ENCODE assay signal across 17 mouse cellular contexts in genomic region chr14:78541319-78541718, GRCm38 (mm10). TPM values are rescaled to one million over a fixed set of nuclear protein-coding genes. Genes with fewer than 3 reads are reported as not detected.
DNase-seq lines count a peak whose midpoint lies in the region; ATAC-seq lines count a peak whose summit lies in the region.
"Had no signal": no experiment of that assay in that cellular context is flagged by ENCODE, and none has a peak within 500 bp of the region (broad histone marks: within the 10 kb centered on the region; RNA-seq: fewer than 3 reads in every experiment).

No protein-coding gene starts in this region.

- no peak for ATAC-seq in embryonic facial prominence, embryonic 14.5 days (ENCODE audit: low read depth)
- no peak for ATAC-seq in kidney, embryonic 15.5 days (replicated peaks; ENCODE audit: low FRiP score)
- ATAC-seq: CD4-positive, CD25-positive, alpha-beta regulatory T cell, adult 4 months; intestine, embryonic 16.5 days had no signal

- H3K4me1 ChIP-seq in embryonic facial prominence, embryonic 14.5 days (ENCODE audit: control insufficient read depth, insufficient read depth, low read length): peaks cover 7% of the 10 kb centered on the region; the same call in 1 of the 2 replicates
- peaks cover 14% of the 10 kb centered on the region for H3K4me1 ChIP-seq in embryonic facial prominence, embryonic 10.5 days
- H3K4me1 ChIP-seq in kidney, embryonic 15.5 days: peaks cover 18% of the 10 kb centered on the region

- no peak overlapping the region for H3K9ac ChIP-seq in embryonic facial prominence, embryonic 14.5 days (ENCODE audit: low read depth, low read length)
- H3K9ac ChIP-seq in kidney, embryonic 15.5 days: no peak overlapping the region
- H3K9ac ChIP-seq: embryonic facial prominence, embryonic 12.5 days; hindbrain, embryonic 13.5 days; liver, embryonic 15.5 days; stomach, embryonic 15.5 days had no signal

- H3K4me2 ChIP-seq in embryonic facial prominence, embryonic 14.5 days (ENCODE audit: low read depth, low read length): no peak overlapping the region
- no peak overlapping the region for H3K4me2 ChIP-seq in kidney, embryonic 15.5 days
- H3K4me2 ChIP-seq: embryonic facial prominence, embryonic 12.5 days; hindbrain, embryonic 13.5 days; liver, embryonic 15.5 days; stomach, embryonic 15.5 days had no signal

- 68% methylated on average over 3 of the region's 3 CpGs for WGBS in embryonic facial prominence, embryonic 14.5 days
- 85% methylated on average over 3 of the region's 3 CpGs for WGBS in embryonic facial prominence, embryonic 10.5 days
- 78% methylated on average over 3 of the region's 3 CpGs for WGBS in kidney, embryonic 15.5 days

- H3K9me3 ChIP-seq in embryonic facial prominence, embryonic 14.5 days (ENCODE audit: control insufficient read depth, low read length): no peaks in the 10 kb centered on the region
- no peaks in the 10 kb centered on the region for H3K9me3 ChIP-seq in embryonic facial prominence, embryonic 10.5 days
- no peaks in the 10 kb centered on the region for H3K9me3 ChIP-seq in kidney, embryonic 15.5 days (replicated peaks)
- H3K9me3 ChIP-seq: embryonic facial prominence, embryonic 12.5 days; hindbrain, embryonic 13.5 days; liver, embryonic 15.5 days; stomach, embryonic 15.5 days had no signal

- H3K27me3 ChIP-seq in embryonic facial prominence, embryonic 14.5 days (replicated peaks; ENCODE audit: control insufficient read depth, insufficient read depth, low read length): no peaks in the 10 kb centered on the region
- H3K27me3 ChIP-seq in embryonic facial prominence, embryonic 10.5 days (replicated peaks; ENCODE audit: low read depth, poor library complexity, severe bottlenecking): no peaks in the 10 kb centered on the region
- no peaks in the 10 kb centered on the region for H3K27me3 ChIP-seq in kidney, embryonic 15.5 days
- H3K27me3 ChIP-seq: embryonic facial prominence, embryonic 12.5 days; hindbrain, embryonic 13.5 days; liver, embryonic 15.5 days; stomach, embryonic 15.5 days had no signal

- H3K27ac ChIP-seq in embryonic facial prominence, embryonic 14.5 days (replicated peaks; ENCODE audit: low read depth, low read length): no peak overlapping the region
- no peak overlapping the region for H3K27ac ChIP-seq in embryonic facial prominence, embryonic 10.5 days (replicated peaks)
- no peak overlapping the region for H3K27ac ChIP-seq in kidney, embryonic 15.5 days
- H3K27ac ChIP-seq: embryonic facial prominence, embryonic 12.5 days; hindbrain, embryonic 13.5 days; liver, embryonic 15.5 days; stomach, embryonic 15.5 days had no signal

- no peaks in the 10 kb centered on the region for H3K36me3 ChIP-seq in embryonic facial prominence, embryonic 14.5 days (ENCODE audit: control insufficient read depth, insufficient read depth, low read length)
- H3K36me3 ChIP-seq in embryonic facial prominence, embryonic 10.5 days (replicated peaks): no peaks in the 10 kb centered on the region
- H3K36me3 ChIP-seq in kidney, embryonic 15.5 days: no peaks in the 10 kb centered on the region
- H3K36me3 ChIP-seq: embryonic facial prominence, embryonic 12.5 days; hindbrain, embryonic 13.5 days; liver, embryonic 15.5 days; stomach, embryonic 15.5 days had no signal

- DNase-seq in embryonic facial prominence, embryonic 14.5 days (ENCODE audit: low spot score): peak; percentile 42
- no peak for DNase-seq in embryonic facial prominence, embryonic 10.5 days (ENCODE audit: low spot score)
- peak; percentile 60 for DNase-seq in kidney, postnatal 14 days
- peak; percentile 69 for DNase-seq in 3T3-L1 (ENCODE audit: low read depth, low spot score)
- DNase-seq in adipocyte (ENCODE audit: low spot score): peak; percentile 49
- no peak for DNase-seq in frontal cortex, postnatal 36 days (ENCODE audit: low spot score in 2 of 2)
- DNase-seq in right cerebral cortex, postnatal 10 days (ENCODE audit: low spot score in 2 of 2): no peak
- DNase-seq: heart, adult 18-20 months; layer of hippocampus, postnatal 36 days; spleen, adult 18-20 months had no signal

- no peak overlapping the region for H3K4me3 ChIP-seq in embryonic facial prominence, embryonic 14.5 days (ENCODE audit: low read depth, low read length)
- H3K4me3 ChIP-seq in embryonic facial prominence, embryonic 10.5 days: no peak overlapping the region
- H3K4me3 ChIP-seq in kidney, embryonic 15.5 days (replicated peaks): no peak overlapping the region
- H3K4me3 ChIP-seq: embryonic facial prominence, embryonic 12.5 days; hindbrain, embryonic 13.5 days; liver, embryonic 15.5 days; stomach, embryonic 15.5 days had no signal

RNA-seq across cellular contexts. Expression of gene Akap11, which starts 4.7 kb away (rescaled TPM):
- polyA plus RNA-seq in embryonic facial prominence, embryonic 14.5 days (2014; fragmentation: Nextera tagmentation; extraction: Ambion mirVana): 18.6 and 19.3 TPM in 2 replicates
- 16.1 and 17.4 TPM in 2 replicates for polyA plus RNA-seq in embryonic facial prominence, embryonic 10.5 days (2016; fragmentation: Nextera tagmentation; extraction: Ambion mirVana)
- 20.0 and 20.2 TPM in 2 replicates for polyA plus RNA-seq in kidney, embryonic 15.5 days (2015; fragmentation: Nextera tagmentation; extraction: Ambion mirVana)

Comparison
In these comparisons a context has a peak if more than half of its experiments do, and no peak if none do; other contexts are left out.
1. DNase-seq: peak in embryonic facial prominence, embryonic 14.5 days (single experiment), kidney, postnatal 14 days (single experiment), 3T3-L1 (single experiment) and adipocyte (single experiment); none in embryonic facial prominence, embryonic 10.5 days (single experiment), frontal cortex, postnatal 36 days (0 of 2) and right cerebral cortex, postnatal 10 days (0 of 2).